Mouse (Mus musculus): ENCODE measurements around the gene Dnajb14.
"Not testable (repeated sequence)": the region's sequence is repeated elsewhere in the genome, so short reads cannot be mapped to it uniquely, and the experiment has no call there.

The Dnajb14 gene

GRCm38 (mm10) chr3:137867437-137868093, at the start of gene Dnajb14:
Dnajb14 (plus strand) TSS chr3:137867675.
- in situ Hi-C loops (cut with MboI, MseI), result no loop called here

GRCm38 (mm10) chr3:137818713-137819112, 48.8 kb upstream of the Dnajb14 start:
- in situ Hi-C loops (cut with MboI, MseI), result no loop called here

GRCm38 (mm10) chr3:137820688-137821467, 46.6 kb upstream of the Dnajb14 start:
- in situ Hi-C loops (cut with MboI, MseI), result no loop called here

- in situ Hi-C loops (cut with MboI, MseI), result no loop called here
These were observed 44.2 kb upstream of the Dnajb14 start for GRCm38 (mm10) chr3:137823317-137823716.

- in situ Hi-C loops (cut with MboI, MseI), result no loop called here
These were observed 39.8 kb upstream of the Dnajb14 start for GRCm38 (mm10) chr3:137827678-137828077.

- in situ Hi-C loops (cut with MboI, MseI), result no loop called here
These were observed 36.3 kb upstream of the Dnajb14 start for GRCm38 (mm10) chr3:137831156-137831555.

GRCm38 (mm10) chr3:137833128-137833527, 34.3 kb upstream of the Dnajb14 start:
- in situ Hi-C loops (cut with MboI, MseI), result no loop called here

GRCm38 (mm10) chr3:137833698-137834097, 33.8 kb upstream of the Dnajb14 start:
- in situ Hi-C loops (cut with MboI, MseI), result no loop called here

- in situ Hi-C loops (cut with MboI, MseI), result no loop called here
These were observed 30.9 kb upstream of the Dnajb14 start for GRCm38 (mm10) chr3:137836543-137836942.

GRCm38 (mm10) chr3:137838160-137838559, 29.3 kb upstream of the Dnajb14 start:
- in situ Hi-C loops (cut with MboI, MseI), result no loop called here

GRCm38 (mm10) chr3:137842944-137843343, 24.5 kb upstream of the Dnajb14 start:
- in situ Hi-C loops (cut with MboI, MseI), result no loop called here

GRCm38 (mm10) chr3:137844263-137844662, 23.2 kb upstream of the Dnajb14 start:
- in situ Hi-C loops (cut with MboI, MseI), result no loop called here

- in situ Hi-C loops (cut with MboI, MseI), result no loop called here
These were observed 20.9 kb upstream of the Dnajb14 start for GRCm38 (mm10) chr3:137846552-137846951.

GRCm38 (mm10) chr3:137848354-137848753, 19.1 kb upstream of the Dnajb14 start:
- in situ Hi-C loops (cut with MboI, MseI), result no loop called here

GRCm38 (mm10) chr3:137849697-137850096, 17.8 kb upstream of the Dnajb14 start:
- in situ Hi-C loops (cut with MboI, MseI), result no loop called here

GRCm38 (mm10) chr3:137851196-137851595, 16.3 kb upstream of the Dnajb14 start:
- in situ Hi-C loops (cut with MboI, MseI), result no loop called here

- in situ Hi-C loops (cut with MboI, MseI), result not testable (repeated sequence)
These were observed 14.5 kb upstream of the Dnajb14 start for GRCm38 (mm10) chr3:137853011-137853410.

- in situ Hi-C loops (cut with MboI, MseI), result no loop called here
These were observed 12.1 kb upstream of the Dnajb14 start for GRCm38 (mm10) chr3:137855328-137855727.

GRCm38 (mm10) chr3:137856061-137856460, 11.4 kb upstream of the Dnajb14 start:
- in situ Hi-C loops (cut with MboI, MseI), result no loop called here

- in situ Hi-C loops (cut with MboI, MseI), result no loop called here
These were observed 6.9 kb upstream of the Dnajb14 start for GRCm38 (mm10) chr3:137860394-137861170.

- in situ Hi-C loops (cut with MboI, MseI), result no loop called here
These were observed 6.0 kb upstream of the Dnajb14 start for GRCm38 (mm10) chr3:137861436-137861835.

- in situ Hi-C loops (cut with MboI, MseI), result no loop called here
These were observed 4.9 kb upstream of the Dnajb14 start for GRCm38 (mm10) chr3:137862600-137862999.
